Mouse (Mus musculus) midbrain, embryonic 10.5 days (tissue): ENCODE measurements around the gene Gstm4. TPM values are rescaled to one million over a fixed set of nuclear protein-coding genes. Genes with fewer than 3 reads are reported as not detected.
"Not testable (repeated sequence)": the region's sequence is repeated elsewhere in the genome, so short reads cannot be mapped to it uniquely, and the experiment has no call there.

Source experiments
- DNase-seq: peaks from one replicate; pipeline ENCODE4 v3.0.0-alpha.2; 2017; ENCODE audit warnings: low spot score
- H3K27ac ChIP-seq: fragments of 300-500 bp; sonication (generic); replicated peaks from 2 replicates; pipeline ENCODE4 v1.5.1; 2016; ENCODE audit warnings: mild to moderate bottlenecking
- H3K27me3 ChIP-seq: fragments of 300-500 bp; sonication (generic); 2 replicates; pipeline ENCODE4 v1.6.1; 2016; ENCODE audit warnings: low read depth, mild to moderate bottlenecking; ENCODE audit not compliant: poor library complexity, severe bottlenecking
- H3K36me3 ChIP-seq: fragments of 300-500 bp; sonication (generic); 2 replicates; pipeline ENCODE4 v1.6.1; 2016; ENCODE audit warnings: mild to moderate bottlenecking, moderate library complexity
- H3K4me1 ChIP-seq: fragments of 300-500 bp; sonication (generic); 2 replicates; pipeline ENCODE4 v1.6.1; 2016
- H3K4me3 ChIP-seq: fragments of 300-500 bp; sonication (generic); 2 replicates; pipeline ENCODE4 v1.5.1; 2016; ENCODE audit warnings: mild to moderate bottlenecking, moderate library complexity
- H3K9me3 ChIP-seq: fragments of 300-500 bp; sonication (generic); replicated peaks from 2 replicates; pipeline ENCODE4 v1.6.1; 2016; ENCODE audit warnings: mild to moderate bottlenecking
- WGBS: fragments of 180-500 bp; shearing (Covaris S2); methylation state at CpG from one replicate; pipeline ENCODE4 v1.1.7; 2016; 5-methylcytosine and 5-hydroxymethylcytosine counted together
- polyA plus RNA-seq: library from polyadenylated mRNA; unstranded; fragments of >200 nt; fragmentation: Nextera tagmentation; extraction: Ambion mirVana; gene quantifications from 2 replicates; pipeline ENCODE4 v1.2.1, GENCODE M21; 2016

Gene Gstm4
- polyA plus RNA-seq, 1 experiment from 2014 or later, result 12.4 TPM

DNA sequence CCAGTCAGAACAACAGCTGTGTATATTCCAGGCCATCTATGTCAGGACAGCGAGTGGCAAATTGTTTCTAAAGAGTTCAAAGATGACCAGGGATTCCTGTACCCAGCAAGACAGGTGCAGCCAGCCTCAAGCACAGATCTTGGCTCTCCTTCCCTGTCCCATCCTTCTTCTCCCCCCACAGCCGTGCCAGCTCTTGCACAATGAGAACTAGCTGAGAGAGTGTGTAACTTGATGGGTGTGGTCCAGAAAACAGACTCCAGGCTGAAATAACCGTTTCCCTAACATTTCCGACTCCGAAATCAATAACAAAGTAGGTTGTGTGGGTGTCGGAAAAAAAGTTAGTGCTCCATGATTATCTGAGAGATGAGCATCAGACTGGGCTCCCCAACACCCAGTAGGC, 22.0 kb downstream of the Gstm4 start:
- 80% methylated on average over 6 of the region's 6 CpGs for WGBS

DNA sequence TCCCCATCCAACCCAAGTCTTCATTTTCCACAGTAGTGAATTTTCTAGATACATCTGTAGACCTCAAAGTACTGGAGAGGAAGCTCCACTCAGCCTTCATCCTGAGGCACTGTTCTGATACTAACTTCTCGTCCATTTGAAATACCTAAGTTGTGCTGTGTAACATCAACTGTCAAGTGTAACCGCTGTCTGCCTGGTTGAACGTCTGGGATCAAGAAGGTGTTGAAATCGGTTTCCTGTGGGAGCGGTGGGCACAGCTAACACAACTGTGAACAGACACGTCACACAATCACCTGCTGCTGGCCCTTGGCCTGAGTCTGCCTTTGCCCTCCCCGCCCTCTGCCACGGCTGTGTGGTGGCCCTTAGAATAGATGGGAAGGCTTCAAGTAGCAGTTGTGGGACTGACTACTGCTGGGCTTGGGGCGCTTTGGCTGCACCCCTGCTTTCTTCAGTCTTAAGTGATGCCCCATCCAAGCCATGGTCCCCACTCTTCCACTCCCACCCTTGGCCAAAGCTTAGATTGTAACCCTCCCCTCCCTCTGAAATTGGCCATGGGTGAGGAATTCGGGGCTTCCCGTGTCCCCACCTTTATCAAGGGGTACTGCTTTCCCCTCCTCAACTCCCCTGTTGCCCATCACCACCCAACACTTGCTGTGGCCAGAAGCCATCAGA, 24.2 kb downstream of the Gstm4 start:
- H3K27me3 ChIP-seq, DNase-seq, H3K4me3 ChIP-seq, H3K27ac ChIP-seq, H3K9me3 ChIP-seq, H3K36me3 ChIP-seq: not testable (repeated sequence)
- WGBS, result 87% methylated on average over 11 of the region's 11 CpGs
- peaks cover 29% of the 10 kb centered on the region for H3K4me1 ChIP-seq

More for the DNA sequence above, 22.0 kb downstream of the Gstm4 start:
- peaks cover 15% of the 10 kb centered on the region for H3K4me1 ChIP-seq
- no peak overlapping the region for H3K4me3 ChIP-seq
- no peaks in the 10 kb centered on the region for H3K9me3 ChIP-seq
- no peaks in the 10 kb centered on the region for H3K36me3 ChIP-seq
- H3K27ac ChIP-seq, result no peak overlapping the region
- H3K27me3 ChIP-seq, result no peaks in the 10 kb centered on the region
- no peak for DNase-seq

DNA sequence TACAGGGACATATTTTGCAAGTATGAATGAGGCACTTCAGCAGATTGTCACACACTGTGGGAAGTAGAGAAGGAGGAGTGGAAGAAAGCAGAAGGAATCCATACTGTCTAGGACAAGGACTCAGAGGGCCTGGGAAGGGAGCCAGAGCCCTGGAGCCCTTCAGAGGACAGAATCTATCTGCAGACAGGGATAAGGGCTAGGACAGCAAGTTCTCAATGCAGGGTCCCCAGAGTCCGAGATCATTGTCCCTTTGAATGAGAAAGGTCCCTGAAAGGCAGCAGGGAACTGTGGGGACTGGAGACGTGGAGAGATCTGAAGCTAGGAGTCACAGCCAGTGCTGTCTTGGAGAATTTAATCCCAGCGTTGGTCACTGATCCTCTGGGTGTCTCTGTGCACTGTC, 25.5 kb downstream of the Gstm4 start:
- peaks cover 29% of the 10 kb centered on the region for H3K4me1 ChIP-seq
- H3K36me3 ChIP-seq, H3K27ac ChIP-seq, H3K27me3 ChIP-seq, H3K9me3 ChIP-seq, H3K4me3 ChIP-seq, DNase-seq: not testable (repeated sequence)
- 70% methylated on average over 3 of the region's 3 CpGs for WGBS

DNA sequence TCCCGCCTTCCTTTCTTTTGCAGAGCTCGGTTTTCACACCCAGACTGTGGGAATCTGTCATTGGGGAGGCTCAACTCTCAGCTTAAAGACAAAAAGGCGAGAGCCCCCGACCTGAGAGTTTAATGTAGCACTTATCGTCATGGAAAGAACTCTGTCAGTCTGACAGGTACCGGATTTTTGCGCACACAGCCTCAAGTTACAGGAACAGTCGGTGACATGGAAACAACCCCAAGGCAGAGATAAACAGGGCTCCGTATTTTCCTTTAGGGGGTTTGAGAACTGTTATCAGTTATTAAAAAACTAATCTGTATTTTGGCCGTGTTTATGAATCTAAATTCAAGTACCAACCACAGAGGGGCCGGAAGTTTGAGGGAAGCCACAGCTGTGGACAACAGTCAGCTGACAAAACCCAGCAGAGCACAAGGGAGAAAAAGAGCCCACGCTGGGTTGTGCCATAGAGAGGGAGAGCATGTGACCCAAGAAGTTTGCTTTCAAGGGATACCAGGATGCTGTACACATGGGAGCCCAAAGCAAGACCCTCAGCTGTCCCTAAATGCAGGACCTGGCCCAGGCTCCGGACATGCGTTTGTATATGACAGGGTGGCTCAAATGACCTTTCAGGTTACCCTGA, 26.4 kb downstream of the Gstm4 start:
- H3K36me3 ChIP-seq, result no peaks in the 10 kb centered on the region
- H3K27me3 ChIP-seq, result peaks cover 5% of the 10 kb centered on the region; the same call in 1 of the 2 replicates
- no peaks in the 10 kb centered on the region for H3K9me3 ChIP-seq
- H3K4me1 ChIP-seq, result peaks cover 29% of the 10 kb centered on the region
- peak overlapping the region; percentile 83 for H3K27ac ChIP-seq
- H3K4me3 ChIP-seq, result peak overlapping the region; percentile 63
- WGBS, result 37% methylated on average over 14 of the region's 14 CpGs
- no peak for DNase-seq

DNA sequence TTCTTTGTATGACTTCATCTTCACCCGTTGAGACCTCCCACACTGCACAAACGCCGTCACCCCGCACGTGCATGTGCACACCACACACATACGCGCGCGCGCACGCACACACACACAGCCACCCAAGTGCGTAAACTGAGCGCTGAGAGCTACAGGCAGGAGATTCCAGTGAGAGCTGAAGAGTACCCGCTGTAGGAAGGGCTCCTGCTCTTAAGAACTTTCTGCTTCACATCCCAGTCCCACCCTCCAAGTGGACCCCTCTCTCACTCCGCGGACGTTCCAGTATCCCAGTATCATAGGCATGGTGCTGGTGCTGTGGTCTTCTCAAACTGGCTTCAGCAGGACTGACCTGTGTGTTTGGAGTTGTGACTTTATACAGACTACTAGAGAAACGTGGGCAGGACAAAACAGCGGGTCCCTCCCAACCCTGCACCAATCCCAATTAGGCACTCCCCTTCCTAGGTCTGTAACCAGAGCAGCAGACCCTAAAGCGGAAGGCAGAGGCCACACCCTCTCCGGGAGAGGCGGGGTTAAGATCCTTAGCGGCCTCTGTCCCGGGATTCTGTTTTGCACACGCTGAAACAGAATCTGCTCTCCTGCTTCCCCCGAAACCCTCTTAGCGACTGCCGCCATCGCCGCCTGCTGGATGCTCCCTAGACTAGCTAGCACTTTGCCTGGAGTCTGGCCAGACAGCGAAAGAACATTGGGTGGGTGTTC, 27.1 kb downstream of the Gstm4 start, which contains the start of gene Gstm1:
Gstm1 (minus strand) TSS at position 501 of the 717 bp plus-strand sequence.
- H3K9me3 ChIP-seq, result no peaks in the 10 kb centered on the region

DNA sequence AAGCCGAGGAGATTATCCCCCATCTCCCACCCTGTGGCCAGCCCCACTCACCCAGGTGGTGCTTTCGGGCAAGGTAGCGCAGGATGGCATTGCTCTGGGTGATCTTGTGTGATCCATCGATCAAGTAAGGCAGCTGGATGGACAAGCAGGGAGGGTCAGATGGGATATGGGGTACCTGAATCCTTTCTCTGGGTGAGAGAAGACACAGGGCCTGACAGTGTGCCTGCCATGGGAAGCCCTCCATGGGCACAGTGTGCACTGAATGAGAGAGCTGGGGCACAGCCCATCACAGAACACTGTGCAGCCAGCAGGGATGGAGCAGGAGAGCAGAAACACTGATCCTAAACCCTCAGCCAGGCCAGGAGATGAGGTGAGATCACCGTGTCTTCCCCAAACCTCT, 28.2 kb downstream of the Gstm4 start:
- H3K9me3 ChIP-seq, DNase-seq, H3K27ac ChIP-seq, H3K27me3 ChIP-seq, H3K36me3 ChIP-seq: not testable (repeated sequence)
- H3K4me1 ChIP-seq, result peaks cover 26% of the 10 kb centered on the region
- 91% methylated on average over 5 of the region's 5 CpGs for WGBS
- H3K4me3 ChIP-seq, result peak overlapping the region; percentile 63

More for the DNA sequence above, 27.1 kb downstream of the Gstm4 start, which contains the start of gene Gstm1:
- Histone ChIP-seq H3K27me3 (peaks cover 5% of the 10 kb centered on the region; the same call in 1 of the 2 replicates), H3K36me3 (no peaks in the 10 kb centered on the region), H3K4me3 (peak within 1 kb of the TSS; percentile 63), H3K27ac (peak within 1 kb of the TSS; percentile 83), H3K4me1 (peaks cover 29% of the 10 kb centered on the region)
- DNase-seq, result peak; percentile 94
- 1% methylated on average over 31 of the region's 31 CpGs for WGBS

DNA sequence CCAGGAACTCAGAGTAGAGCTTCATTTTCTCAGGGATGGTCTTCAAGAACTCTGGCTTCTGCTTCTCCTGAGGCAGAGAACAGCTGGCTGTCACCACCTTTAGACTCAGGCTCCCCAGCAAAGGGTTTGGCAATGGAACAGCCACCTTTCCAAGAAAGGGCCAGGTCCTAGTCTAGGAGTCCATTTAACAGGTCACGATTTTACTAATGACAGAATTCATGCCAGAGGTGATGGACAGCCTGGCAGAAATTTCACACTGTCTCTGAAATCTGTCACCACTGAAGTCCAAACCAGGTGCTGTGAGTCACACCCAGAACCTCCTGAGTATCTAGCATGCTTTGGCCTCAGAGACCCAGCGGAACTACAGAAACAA, 29.7 kb downstream of the Gstm4 start:
- Histone ChIP-seq H3K4me1 (peaks cover 30% of the 10 kb centered on the region), H3K27ac (no peak overlapping the region), H3K4me3 (no peak overlapping the region), H3K27me3 (peaks cover 5% of the 10 kb centered on the region; the same call in 1 of the 2 replicates), H3K36me3 (no peaks in the 10 kb centered on the region), H3K9me3 (no peaks in the 10 kb centered on the region)
- 92% methylated on average over 2 of the region's 2 CpGs for WGBS
- DNase-seq, result no peak

DNA sequence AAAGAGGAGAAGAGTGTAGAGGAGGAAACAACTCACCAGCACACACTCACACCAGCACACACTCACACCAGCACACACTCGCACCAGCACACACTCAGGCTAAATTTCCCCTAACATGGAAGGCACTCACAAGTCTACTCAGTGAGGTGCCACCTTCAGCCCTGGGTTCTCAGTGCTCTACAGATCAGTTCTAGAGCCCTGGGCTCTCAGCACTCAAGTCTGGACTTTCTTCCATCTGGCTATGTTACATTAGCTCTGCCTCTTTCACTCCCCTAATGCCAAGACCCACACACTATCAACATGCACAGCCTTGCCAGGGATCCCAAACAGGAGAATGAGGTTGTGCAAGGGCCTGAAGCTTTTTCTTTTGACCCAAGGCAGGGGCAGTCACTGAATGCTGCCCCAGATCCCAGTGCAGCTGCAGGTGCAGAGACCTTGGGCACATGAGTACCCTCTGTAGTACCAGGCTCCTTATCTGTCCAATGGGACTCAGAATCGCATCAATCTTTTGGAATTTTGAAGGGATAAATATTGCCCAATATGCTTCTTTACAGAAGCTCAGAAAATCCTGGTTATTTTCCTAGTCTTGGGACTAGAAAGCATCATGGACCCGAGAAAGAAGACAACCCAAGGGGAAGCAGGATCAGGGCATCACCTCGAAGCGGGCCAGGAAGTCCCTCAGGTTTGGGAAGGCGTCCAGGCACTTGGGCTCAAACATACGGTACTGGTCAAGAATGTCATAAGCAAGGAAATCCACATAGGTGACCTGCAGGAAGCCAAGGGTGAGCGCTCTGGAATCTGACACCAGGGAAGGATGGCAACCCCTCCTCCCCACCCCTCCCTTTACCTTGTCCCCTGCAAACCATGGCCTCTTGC, 30.4 kb downstream of the Gstm4 start:
- Histone ChIP-seq H3K27me3 (peaks cover 5% of the 10 kb centered on the region; the same call in 1 of the 2 replicates), H3K4me3 (no peak overlapping the region), H3K27ac (no peak overlapping the region), H3K4me1 (peaks cover 30% of the 10 kb centered on the region), H3K36me3 (no peaks in the 10 kb centered on the region), H3K9me3 (no peaks in the 10 kb centered on the region)
- DNase-seq, result no peak
- WGBS, result 88% methylated on average over 8 of the region's 8 CpGs

DNA sequence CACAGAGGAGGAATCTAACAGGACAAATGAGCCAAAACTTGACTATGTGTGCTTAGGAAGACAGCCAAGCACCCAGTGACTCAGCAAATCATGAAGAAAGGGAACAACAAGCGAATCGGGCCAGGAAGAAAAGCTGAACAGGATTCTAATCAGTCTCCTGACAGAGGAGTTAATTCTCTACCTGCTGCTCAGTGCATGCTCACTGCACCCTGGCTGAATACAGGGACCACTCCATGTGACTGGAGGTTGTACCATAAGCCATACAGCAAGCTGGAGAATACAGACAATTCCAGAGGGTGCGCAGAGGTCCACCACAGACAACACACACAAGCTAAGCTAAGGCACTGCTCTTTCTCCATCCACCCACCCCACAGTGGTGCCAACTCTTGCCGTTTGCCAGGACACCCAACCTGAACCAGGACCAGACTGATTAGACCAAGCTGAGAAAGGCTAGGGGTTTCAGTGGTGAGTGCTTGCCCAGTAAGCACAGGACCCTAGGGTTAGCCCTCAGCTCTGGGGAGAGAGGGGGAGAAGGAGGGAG, 31.3 kb downstream of the Gstm4 start:
- Histone ChIP-seq H3K27ac (no peak overlapping the region), H3K36me3 (no peaks in the 10 kb centered on the region), H3K9me3 (no peaks in the 10 kb centered on the region), H3K4me3 (no peak overlapping the region), H3K4me1 (peaks cover 28% of the 10 kb centered on the region), H3K27me3 (peaks cover 5% of the 10 kb centered on the region; the same call in 1 of the 2 replicates)
- WGBS, result 89% methylated on average over 4 of the region's 4 CpGs
- DNase-seq, result no peak

DNA sequence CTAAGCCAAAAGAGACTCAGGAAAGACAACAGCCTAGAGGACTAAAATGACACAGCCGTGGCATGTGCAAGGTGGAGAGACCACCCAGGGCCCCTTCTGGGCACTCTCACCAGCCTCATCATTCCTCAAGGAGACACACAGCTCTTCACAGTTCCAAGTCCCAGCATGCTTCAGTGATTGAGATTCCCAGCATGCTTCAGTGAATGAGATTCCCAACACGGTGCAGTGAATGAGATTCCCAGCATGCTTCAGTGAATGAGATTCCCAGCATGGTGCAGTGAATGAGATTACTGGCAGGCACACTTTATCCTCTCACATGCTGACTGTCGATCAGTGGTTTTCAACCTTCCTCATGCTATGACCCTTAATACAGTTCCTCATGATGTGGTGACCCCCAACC, 33.1 kb downstream of the Gstm4 start:
- Histone ChIP-seq H3K27me3 (peaks cover 2% of the 10 kb centered on the region; the same call in 1 of the 2 replicates), H3K36me3 (no peaks in the 10 kb centered on the region), H3K4me1 (peaks cover 11% of the 10 kb centered on the region), H3K27ac (no peak overlapping the region), H3K4me3 (no peak overlapping the region), H3K9me3 (no peaks in the 10 kb centered on the region)
- no peak for DNase-seq
- 47% methylated on average over 3 of the region's 3 CpGs for WGBS

DNA sequence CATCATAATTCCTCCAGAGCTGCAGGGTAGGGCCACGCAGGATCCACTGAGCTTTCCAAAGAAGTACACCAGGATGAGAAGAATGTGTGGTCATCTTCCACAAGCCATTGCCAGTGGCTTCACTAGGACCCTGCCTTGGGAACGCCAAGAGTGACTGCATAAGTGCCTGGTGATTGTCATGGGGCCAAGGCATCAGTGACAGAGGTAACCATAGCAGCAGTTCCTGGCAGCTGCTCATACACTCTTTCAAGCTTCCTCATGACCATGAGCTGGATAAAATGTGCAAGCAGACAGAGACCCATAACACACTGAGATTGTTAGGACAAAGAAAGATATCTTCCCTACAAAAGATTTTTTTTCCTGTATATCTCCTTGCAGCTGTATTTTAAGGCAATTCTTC, 34.4 kb downstream of the Gstm4 start:
- DNase-seq, result no peak
- Histone ChIP-seq H3K4me1 (peaks cover 8% of the 10 kb centered on the region), H3K36me3 (no peaks in the 10 kb centered on the region), H3K4me3 (no peak overlapping the region), H3K27ac (no peak overlapping the region), H3K9me3 (no peaks in the 10 kb centered on the region), H3K27me3 (no peaks in the 10 kb centered on the region)
- 74% methylated on average over 2 of the region's 2 CpGs for WGBS

DNA sequence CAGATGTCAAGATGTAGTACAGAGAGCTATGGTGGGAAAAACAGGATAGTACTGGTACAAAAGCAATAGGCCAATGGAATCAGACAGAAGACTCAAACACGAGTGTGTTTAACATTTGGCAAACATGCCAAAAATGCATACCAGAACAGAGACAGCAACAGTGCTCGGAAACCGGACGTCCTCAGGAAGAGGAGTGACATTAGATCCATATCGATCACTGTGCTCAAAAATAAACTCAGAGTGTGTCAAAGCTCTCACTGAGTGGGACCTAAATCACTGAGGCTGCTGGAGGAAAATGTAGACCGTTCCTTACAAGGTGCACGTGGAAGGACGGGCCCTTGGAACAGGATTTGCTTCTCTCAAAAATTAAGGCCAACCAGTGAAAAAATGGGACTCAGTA, 42.7 kb downstream of the Gstm4 start:
- Histone ChIP-seq H3K4me3 (no peak overlapping the region), H3K4me1 (no peaks in the 10 kb centered on the region), H3K9me3 (no peaks in the 10 kb centered on the region), H3K36me3 (no peaks in the 10 kb centered on the region), H3K27me3 (no peaks in the 10 kb centered on the region), H3K27ac (no peak overlapping the region)
- DNase-seq, result no peak
- WGBS, result 87% methylated on average over 8 of the region's 8 CpGs
